Mouse (Mus musculus): ENCODE results near the gene Lmcd1.

Gene Lmcd1

DNA sequence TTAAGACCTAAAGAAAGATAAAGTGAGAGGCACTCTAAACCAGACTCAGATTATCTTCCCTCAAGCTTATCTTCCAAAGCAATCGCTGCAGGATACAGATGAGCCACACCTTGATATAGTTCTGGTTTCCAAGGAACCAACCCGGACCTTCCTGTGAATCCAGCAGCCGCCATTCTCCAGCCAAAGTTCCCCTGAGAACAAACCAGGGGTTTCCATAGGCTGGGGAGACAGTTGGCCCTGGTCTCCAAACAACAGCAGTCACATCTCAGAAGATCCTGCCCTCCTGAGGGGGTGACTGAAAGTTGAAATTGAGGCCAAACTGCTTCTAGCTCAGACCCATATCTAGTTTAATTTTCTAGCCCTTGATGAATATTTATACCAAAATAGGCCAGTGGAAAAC is 14.7 kb downstream of the Lmcd1 start:
- DNase-seq = no peak

DNA sequence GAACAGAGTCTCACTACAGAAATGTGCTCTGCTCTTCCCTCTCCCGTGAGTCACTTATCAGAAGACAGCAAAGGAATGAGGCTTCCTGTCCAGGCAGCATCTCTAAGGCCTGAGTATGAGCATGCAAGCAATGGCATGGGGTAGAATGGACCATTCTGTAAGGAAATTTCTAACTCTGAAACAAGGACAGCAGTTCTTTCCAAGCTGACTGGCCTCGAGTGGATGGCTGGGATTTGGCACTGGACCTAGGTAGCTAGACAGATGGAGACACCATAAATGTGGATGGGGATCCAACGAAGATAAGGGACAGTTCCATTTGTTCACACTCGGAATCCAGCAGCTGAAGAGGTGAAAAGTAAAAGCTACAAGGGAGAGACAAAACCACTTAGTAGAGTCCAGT is 17.6 kb downstream of the Lmcd1 start:
- DNase-seq = no peak

- DNase-seq = no peak
Measured at GRCm38 (mm10) chr6:112293320-112293719, 19.8 kb downstream of the Lmcd1 start.

- peak; percentile 70 for DNase-seq
Measured at GRCm38 (mm10) chr6:112295269-112295668, 21.7 kb downstream of the Lmcd1 start.

DNA sequence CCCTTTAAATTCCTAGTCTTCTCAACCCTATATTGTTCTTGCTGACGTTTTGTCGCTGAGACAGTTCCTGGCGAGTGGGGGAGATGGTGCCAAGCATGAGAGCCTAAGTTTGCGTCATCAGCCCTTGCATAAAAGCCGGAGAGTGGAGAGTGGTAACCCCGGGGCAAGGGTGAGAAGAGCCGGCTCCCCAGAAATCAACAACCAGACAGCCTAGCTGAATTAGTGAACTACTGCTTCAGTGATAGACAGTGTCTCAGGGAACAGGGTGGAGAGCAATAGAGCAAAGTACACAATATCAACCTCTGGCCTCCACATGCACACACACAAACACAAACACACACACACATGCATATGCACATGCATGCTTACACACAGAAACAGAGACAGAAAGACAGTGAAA is 26.6 kb downstream of the Lmcd1 start:
- DNase-seq = no peak

DNA sequence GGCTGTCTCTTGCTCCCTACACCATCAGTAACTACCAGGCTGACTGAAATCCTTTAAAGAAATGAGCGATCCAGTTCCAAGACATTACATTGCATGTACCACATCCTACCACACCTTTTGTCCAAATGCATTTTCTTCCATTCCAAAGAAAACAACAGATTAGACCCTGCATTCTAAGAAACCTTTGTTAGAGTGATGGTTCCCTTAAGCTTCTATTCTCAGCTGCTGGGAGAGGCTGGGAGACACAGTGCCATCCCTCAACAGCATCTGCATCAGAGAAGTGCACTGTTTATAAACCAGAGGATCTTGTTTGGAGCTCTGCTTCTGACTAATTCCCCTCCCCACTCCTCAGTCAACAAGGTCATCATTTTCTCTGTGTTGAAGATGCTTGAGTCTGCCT is 27.1 kb downstream of the Lmcd1 start:
- DNase-seq = no peak

DNA sequence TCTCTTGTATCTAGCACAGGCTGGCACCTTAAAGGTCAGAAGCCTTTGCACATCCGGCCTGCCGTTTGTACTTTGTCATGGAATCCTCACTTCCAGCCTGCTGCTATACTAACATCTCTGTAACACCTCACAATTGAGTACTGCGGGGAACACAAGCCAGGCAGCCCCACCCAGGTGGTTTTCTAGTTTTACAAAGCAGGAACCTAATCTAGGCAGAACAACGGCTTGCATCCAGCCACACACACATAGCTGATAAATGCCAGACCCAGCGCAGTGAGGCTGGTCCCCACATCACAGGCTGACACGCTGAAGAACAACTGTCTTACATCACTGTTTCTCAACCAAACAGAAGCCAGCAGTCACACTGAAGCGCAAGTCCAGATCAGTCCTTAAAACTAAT is 28.7 kb downstream of the Lmcd1 start:
- DNase-seq = no peak

DNA sequence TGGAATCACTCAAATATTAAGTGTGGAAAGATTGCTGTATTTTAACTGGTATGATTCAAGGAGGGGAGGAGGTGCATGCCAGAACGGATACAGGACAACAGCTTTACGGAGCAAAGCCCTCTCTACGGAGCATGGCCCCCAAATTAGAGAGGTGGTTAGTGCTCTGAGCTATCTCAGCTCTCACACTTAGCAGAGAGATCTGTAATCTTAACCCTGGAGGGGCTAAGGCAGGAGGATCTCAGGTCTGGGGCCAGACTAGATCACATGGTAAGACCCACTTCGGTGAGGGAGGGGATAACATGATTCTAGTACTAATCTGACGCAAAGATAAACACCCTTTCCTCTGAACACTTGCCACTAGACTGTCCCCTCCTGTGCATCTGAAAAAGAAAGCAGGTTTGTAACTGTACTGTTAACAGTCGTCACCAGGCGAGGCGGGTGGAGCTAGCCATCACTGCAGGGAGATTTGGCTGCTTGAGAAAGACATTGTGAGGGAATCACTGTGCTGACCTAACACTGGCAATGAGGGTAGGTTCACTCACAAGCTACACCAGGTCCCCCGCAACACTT is 29.3 kb downstream of the Lmcd1 start:
- peak; percentile 13 for DNase-seq

DNA sequence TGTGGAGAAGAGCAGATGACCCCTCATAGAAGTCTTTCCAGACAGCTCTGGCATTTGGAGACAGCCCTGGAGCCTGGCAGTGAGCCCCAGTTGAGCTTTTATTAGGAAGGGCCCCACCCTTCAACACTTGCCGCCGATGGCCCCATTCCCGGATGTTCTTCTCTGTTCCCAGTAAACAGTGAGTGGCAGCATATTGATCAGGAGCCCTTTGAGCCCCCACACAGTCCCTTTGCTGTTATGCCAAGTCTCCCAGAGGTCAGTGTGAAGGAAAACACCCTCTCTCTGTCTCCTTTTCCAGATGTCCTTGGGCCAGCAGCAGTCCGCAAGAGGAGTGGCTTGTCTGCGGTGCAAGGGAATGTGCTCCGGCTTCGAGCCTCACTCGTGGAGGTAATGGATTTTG is 31.2 kb downstream of the Lmcd1 start:
- DNase-seq = peak; percentile 80

GRCm38 (mm10) chr6:112309330-112309938 is 35.9 kb downstream of the Lmcd1 start:
- DNase-seq = no peak

DNA sequence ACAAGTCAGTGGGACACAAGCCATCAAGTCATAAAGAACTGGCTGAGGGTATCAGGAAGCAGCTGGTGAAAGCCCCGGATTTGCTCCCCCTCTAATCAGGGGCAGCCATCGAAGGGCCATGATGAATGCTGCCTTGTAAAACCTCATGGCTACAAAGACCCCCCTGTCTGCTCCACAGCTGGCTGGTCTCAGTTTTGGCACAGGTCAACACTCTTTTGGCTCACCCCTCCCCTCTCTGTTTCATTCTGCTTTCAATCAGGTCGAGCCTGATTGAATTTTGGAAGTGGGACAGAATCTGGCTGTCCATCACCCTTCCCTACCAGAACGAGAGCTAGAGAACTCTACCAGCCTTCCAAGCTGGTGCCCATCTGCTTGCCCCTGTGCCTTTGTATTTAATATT is 37.8 kb downstream of the Lmcd1 start:
- no peak for DNase-seq

DNA sequence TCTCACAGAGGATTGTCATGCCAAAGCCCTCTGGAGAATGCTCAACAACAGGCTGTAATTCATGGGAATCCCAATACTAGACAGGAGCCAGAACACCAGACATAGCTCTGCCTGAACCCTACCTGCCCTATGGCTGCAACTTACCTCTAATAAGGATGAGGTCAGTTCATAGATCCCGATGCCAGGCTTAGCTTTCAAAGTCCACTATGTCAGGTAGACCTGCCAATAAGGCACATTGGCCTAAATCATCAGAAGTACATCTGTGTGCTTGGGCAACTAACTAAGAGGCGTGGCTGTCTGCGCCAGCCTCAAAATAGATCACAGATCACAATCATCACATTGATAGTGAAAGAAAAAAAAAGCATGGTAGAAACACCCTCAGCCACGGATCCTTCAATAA is 45.9 kb downstream of the Lmcd1 start:
- no peak for DNase-seq

DNA sequence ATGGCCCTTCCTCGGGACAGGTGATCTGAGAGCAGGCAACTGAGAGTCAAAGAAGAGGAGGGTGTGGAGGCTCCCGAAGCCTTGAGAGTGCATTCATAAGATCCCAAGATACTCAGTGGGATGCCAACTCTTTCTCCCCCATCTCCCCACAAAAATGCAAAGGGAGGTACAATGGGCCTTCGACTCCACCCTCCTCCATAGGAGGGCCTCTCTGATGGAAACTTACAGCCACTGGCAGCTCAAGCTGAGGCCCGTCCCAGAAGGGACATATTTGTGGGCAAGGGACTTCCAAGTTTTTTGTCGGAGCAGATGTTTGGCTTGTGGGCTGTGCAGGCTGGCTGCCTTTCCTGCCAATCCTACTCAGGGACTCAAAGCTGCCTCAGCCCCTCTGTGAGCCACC is 47.1 kb downstream of the Lmcd1 start:
- DNase-seq = no peak

- peak; percentile 4 for DNase-seq
Measured at GRCm38 (mm10) chr6:112322916-112323315, 49.4 kb downstream of the Lmcd1 start.

DNA sequence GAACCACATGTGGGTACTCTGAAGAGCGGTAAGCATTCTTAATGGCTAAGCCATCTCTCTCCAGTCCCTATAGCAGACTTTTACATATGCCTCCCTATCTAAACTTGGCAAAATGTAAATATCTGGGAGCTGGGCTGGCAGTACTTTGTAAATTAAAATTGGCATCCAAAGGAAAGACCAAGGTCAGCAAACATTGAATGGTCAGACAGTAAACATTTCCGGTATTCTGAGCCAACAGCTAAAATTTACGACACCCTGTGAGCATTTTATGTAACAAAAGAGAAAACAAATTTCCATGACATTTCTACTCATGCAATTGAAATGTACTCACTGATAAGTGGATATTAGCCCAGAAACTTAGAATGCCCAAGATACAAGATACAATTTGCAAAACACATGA is 51.7 kb downstream of the Lmcd1 start:
- DNase-seq = no peak

GRCm38 (mm10) chr6:112327793-112328192 is 54.2 kb downstream of the Lmcd1 start:
- peak; percentile 59 for DNase-seq

GRCm38 (mm10) chr6:112330520-112331222 is 57.1 kb downstream of the Lmcd1 start:
- DNase-seq = no peak

- DNase-seq = no peak
Measured at GRCm38 (mm10) chr6:112331223-112331598, 57.7 kb downstream of the Lmcd1 start.

DNA sequence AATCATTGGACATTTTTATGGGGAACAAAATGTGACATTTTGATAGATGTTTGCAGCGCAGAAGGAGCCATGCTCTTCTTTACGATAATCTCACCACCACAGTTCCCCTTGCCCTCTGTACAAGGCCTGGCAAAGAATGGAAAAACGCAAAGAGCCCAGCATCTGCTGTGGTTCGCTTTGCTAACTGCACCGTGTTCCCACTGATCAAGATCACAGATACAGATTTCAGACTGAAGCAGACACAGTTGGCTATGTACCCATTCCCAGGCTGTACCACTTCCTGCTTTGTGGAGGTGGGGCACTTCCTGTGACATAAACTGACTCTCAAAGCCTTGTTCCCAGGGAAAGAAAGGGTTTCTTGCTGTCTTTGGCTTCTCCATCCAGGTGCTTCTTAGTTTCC is 60.4 kb downstream of the Lmcd1 start:
- DNase-seq = peak; percentile 46

DNA sequence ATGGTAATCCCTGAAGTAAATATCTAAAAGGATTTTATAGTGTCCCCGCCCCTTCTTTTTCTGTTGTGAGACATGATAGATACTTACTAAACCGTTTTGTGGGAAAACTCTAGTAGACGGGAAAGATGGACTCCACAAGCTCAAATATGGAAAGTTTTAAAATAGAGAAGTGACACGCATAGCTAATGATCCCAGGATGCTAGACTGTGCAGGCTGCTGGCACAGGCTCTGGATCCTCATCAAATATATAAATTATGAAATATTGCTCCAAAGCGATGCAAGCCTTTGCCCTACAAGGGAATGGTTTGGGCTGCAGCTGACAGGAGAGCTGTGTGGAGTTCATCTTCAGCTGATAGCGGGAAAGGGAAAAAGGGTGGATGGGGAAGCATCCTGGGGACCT is 64.1 kb downstream of the Lmcd1 start:
- DNase-seq = no peak

DNA sequence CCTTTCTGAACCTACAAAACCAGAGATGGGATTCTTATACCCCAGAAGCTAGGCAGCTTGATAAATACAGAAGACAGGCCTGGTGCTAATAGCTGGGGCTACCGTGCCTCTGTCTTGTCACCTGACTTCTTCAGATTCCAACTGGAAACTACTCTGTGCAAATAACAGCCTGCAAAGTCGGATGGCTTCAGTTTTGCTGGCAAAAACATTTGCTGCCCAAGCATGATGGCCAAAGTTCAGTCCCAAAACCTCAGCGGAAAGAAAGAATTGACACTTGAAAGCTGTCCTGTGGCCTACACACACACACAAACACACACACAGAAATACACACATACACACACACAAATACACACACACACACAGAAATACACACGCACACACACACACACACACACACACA is 65.5 kb downstream of the Lmcd1 start:
- no peak for DNase-seq

- no peak for DNase-seq
Measured at GRCm38 (mm10) chr6:112350452-112350851, 76.9 kb downstream of the Lmcd1 start.

GRCm38 (mm10) chr6:112359341-112359740 is 85.8 kb downstream of the Lmcd1 start:
- DNase-seq = no peak

DNA sequence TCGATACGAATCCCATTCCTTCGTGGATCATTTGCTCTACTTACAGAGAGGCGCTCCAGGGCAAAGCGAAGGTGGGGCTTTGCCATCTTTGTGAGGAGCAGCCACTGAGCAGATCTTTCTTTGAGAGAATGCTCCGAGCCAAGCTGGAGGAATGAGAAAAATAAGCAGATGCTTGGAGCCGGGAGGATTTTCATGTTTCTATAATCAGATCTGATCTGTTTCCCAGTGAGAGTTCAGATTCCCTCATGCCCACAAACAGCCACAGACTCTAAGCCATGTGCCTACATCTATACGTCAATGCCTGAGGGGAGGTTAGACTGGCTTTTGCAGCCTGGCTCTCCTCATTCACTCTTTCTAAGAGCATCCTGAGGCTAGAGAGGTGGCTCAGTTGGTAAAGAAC is 87.1 kb downstream of the Lmcd1 start:
- DNase-seq = no peak
